Mouse (Mus musculus): ENCODE measurements around the gene Hdac4.

Gene Hdac4

GRCm38 (mm10) chr1:91954954-91955353, 240.5 kb downstream of the Hdac4 start:
- DNase-seq: no peak

GRCm38 (mm10) chr1:91952912-91953311, 242.6 kb downstream of the Hdac4 start:
- DNase-seq: peak; percentile 59

GRCm38 (mm10) chr1:91947441-91947840, 248.1 kb downstream of the Hdac4 start:
- DNase-seq: no peak

GRCm38 (mm10) chr1:91942583-91942982, 252.9 kb downstream of the Hdac4 start:
- no peak for DNase-seq

DNA sequence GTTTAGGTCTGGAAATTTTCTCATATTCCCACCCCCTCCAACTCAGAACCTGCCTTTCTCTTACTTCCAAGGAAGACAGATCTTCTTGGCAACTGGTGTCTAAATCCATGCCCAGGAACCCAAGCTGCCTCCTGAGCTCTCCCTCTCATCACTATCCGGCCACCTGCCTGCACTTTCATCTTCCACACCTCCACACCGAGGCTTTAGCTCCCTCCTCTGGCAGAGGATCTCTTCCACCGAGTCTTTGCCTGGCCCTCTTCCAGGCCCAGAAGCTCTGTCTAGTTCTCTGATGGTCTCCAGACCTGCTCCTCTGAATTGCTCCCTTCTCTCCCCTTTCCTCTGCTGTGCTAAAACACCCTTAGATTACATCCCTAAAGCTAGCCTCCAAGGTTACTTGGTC, 253.5 kb downstream of the Hdac4 start:
- DNase-seq: no peak

DNA sequence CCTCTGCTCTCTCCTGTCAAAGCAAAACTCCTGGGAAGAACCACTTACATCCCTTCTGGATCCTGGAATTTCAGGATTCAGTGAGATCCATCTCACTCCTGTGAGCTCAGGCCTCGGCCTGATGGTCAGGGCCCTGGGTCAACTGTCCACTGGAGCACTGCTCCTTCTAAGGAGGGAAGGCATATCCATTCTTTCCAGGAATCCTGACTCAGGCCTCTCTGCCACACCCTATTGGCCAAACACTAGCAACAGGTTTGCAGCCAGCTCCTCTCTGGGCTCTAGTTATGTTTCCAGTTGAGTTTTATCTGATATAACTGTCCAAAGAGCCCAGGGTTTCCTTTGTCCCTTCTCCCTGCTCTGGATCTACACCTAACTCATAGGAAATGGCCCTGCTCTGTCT, 254.4 kb downstream of the Hdac4 start:
- no peak for DNase-seq

DNA sequence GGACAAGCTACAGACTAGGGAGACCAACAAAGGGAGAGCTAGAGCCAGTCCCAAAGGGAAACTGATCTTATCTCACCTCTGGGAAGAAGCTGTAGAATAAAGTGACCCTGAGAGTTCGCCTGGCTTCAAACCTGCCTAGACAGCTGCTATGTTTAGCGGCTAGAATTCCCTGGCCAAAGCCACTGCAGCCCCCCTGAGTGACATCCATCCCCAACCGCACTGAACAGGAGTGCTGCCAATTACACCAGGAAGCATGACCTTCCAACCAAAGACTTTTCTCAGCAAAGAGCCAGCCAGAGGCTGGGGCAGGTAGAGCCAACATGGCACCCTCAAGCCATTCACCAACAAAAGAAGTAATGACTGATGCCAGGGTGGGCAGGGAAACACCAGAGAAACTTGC, 260.3 kb downstream of the Hdac4 start:
- no peak for DNase-seq

- DNase-seq: no peak
These were observed 261.8 kb downstream of the Hdac4 start for GRCm38 (mm10) chr1:91933681-91934080.

GRCm38 (mm10) chr1:91932221-91932620, 263.3 kb downstream of the Hdac4 start:
- no peak for DNase-seq

GRCm38 (mm10) chr1:91931786-91932185, 263.7 kb downstream of the Hdac4 start:
- no peak for DNase-seq

DNA sequence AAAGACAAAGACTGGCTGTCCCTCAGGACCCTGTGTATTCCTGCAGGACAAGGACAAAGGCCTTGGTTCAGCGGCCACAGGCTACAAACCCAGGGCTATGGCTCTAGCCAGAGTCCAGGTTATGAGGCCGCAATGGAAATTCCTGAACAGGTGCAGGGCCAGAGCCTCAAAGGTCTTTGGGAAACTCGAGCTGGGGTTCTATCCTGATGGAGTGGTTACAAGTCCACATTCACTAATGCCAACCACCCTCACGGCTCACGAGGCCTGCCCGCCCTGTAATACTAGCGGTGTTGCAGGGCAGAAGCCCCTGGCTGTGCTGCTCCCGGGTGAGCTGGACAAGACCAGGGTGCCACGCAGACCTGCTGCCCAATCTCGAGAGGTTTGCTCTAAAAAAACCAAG, 264.3 kb downstream of the Hdac4 start:
- no peak for DNase-seq

GRCm38 (mm10) chr1:91929051-91929450, 266.4 kb downstream of the Hdac4 start:
- no peak for DNase-seq

DNA sequence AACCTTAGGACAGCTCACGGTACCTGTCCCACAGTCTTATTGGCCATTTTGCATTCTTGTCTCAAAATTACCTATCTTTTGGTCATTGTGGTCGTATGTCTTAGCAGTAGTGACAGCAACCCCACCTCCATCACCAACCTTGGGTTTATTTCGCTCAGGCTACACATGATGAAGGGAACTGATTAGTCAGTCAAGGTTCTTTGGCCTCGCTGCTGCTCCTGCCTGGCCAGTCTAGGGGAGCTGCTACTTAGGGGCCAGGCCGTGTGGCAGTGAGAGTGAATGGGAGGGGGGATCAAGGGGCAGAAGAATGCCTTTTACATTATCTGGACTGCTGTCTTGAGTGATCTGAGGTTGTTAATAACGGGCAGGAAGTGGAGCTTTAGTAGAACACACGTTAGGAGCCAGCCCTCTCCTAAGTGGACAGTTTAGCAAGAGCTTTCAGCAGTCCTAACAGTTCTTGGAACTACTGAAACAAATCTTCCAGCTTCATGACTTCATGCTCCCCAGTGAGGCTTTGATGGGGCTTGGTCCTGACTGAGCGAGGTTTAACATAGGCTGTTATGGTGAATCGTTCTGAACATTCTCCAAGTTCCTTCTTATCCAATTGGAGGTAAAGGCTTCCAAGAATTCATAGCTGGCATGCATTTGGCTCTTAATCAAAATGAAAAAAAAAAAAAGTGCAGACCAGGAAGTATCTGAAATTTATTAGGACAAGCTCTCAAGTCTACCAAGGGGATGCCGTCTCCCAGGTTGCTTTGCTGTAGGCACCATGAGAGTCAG, 267.8 kb downstream of the Hdac4 start:
- no peak for DNase-seq

- DNase-seq: no peak
These were observed 271.9 kb downstream of the Hdac4 start for GRCm38 (mm10) chr1:91923567-91923966.

- DNase-seq: no peak
These were observed 273.0 kb downstream of the Hdac4 start for GRCm38 (mm10) chr1:91922235-91923152.

DNA sequence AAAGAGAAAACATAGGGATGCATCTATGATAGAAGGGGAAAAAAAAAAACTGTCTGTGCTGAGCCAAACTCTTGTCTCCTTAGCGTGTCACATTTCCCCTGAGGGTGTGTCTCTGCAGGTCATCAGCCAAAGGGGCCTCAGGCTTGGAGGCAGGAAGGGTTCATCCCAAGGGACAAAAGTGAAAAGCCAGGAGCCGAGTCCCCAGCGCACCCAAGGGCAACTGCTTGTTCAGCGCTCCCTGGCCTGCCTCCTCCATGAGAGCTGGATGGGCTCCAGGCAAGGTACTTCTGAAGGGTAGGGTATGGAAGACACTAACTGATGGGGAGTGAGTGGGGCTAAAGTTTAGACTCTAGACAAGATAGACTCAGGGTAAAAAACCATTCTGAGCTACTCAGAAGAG, 273.8 kb downstream of the Hdac4 start:
- DNase-seq: no peak

- no peak for DNase-seq
These were observed 274.2 kb downstream of the Hdac4 start for GRCm38 (mm10) chr1:91921279-91921678.

DNA sequence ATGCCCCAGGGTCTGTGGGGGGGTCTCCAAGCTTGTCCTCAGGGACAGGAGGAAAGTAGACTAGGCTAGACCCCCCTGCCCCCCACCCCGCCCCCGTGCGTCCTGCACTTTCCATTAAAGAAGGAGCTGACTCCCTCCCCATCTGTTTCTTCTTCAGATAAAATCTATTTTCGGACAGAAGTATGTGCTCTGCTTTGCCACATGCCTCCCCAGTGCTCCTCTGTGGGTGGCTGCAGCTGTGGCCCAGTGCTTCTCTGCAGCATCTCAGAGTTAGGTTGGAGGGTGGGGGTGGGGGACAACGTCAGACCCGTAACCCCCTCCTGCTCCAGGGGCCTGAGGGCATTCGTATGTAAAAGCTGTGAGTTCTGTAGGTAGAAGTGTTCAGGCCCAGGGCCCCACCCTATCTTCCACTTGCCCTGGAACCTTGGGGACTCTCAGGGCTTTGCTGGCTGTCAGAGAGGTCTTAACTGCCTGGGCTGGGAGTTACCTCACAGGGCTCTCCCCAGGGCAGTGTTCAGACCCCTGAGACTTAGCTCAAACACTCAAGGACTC, 275.4 kb downstream of the Hdac4 start:
- no peak for DNase-seq

DNA sequence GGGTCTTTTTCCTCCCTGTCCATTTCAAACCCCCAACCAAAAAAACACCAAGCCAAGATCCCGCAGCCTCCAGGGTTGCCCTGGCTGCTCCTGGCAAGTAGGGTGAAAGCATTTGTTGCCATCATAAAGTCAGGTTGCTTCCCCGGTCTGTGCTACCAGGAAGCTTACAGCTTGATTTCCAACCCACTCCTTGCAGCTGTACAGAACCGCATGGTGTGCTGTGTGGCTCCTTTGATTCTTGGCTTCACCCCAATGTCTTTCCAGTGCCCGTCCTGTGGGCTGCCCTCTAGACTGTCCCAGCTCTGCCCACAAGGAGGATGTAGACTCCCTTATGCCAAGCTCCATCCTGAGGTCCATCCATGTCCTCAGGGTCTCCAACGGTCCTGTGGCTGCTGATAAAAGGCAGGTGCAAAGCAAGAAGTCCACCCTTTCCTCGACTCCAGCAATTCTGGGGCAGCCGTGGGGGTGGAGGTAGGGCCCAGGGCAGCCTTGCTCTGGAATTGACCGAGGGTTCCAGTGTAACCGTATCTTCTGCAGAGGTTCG, 277.2 kb downstream of the Hdac4 start:
- no peak for DNase-seq

DNA sequence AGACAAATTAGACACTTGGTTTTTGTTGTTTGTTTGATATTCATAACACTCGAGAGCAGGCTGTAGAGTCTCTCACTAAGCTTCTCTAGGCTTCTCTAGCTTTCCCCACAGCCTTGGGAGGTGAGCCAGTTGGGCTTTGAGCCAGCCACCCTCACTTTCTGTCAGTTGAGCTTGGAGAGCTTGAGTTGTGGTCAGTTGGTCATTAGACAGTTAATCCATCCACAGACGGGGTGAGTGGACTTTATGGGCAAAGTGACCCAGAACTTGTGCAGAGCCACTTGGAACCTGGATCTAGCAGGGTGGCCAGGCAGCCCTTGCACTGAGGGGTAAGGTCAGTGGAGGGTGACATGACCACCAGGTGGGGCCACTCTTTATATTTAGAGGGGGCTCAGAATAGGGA, 277.9 kb downstream of the Hdac4 start:
- DNase-seq: no peak

DNA sequence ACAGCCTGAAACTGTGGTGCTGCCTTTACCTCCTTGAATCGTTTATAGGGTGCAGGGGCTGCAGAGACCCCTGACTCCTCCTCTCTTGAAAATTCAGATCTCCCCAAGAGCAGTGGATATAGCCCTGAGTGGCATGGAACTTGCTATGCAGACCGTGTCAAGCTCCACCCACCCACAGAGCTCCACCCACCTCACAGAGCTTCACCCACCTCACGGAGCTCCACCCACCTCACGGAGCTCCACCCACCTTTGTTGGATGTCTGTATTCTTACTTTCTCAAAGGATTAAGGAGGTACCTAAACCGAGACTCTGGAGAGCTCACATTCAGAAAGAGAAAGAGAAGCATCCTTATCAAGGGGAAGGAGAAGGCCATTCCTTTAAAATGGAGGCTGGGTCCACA, 279.5 kb downstream of the Hdac4 start:
- DNase-seq: no peak

- peak; percentile 14 for DNase-seq
These were observed 280.9 kb downstream of the Hdac4 start for GRCm38 (mm10) chr1:91914648-91915047.

DNA sequence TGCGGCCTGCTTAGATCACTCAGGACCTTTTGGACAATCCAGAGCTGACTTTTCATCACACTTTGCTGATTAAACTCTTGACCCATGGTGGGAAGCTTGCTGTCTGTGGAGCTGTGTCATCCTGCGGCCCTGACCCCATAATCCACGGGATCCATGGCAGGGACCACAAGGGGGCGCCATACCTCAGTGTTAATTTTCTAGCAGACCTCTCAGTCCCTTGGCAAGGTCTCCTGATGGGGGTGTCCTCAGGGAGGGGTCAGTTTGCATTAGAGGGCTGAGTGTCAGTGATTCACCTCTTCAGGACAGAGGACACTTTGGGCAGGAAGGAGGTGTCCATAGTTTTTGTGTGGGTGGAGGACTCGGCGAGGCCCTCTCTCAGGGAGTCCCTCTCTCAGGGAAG, 281.6 kb downstream of the Hdac4 start:
- peak; percentile 61 for DNase-seq
